Mouse (Mus musculus): ENCODE data around the gene Rangrf. TPM values are rescaled to one million over a fixed set of nuclear protein-coding genes. Genes with fewer than 3 reads are reported as not detected.
"Not testable (repeated sequence)": the region's sequence is repeated elsewhere in the genome, so short reads cannot be mapped to it uniquely, and the experiment has no call there.

The Rangrf gene
- polyA plus RNA-seq, 1 experiment from 2014 or later: 71.8 TPM

DNA sequence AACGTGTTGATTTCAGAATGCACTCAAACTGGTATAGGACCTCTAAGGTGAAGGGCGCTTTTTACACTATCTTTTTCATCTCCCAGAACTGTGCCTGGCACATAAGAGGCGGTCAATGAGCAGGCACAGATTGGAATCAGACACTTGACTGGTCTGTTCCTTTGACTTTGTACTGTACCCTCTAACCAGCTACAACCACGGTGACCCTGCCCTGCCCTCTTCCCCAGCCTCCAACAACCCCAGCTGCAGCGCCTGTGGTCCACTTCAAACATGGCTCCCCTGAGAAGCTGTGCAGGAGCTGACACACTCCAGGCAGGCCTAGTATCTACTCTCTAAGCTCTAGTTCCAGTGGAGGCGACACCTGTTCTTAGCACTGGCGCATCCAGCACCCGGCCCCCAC lies 32.3 kb downstream of the Rangrf start:
- no peaks in the 10 kb centered on the region for H3K36me3 ChIP-seq (ENCODE audit: control insufficient read depth, insufficient read depth, low read length)
- H3K4me3 ChIP-seq (ENCODE audit: control insufficient read depth in 1 of 2, insufficient read depth in 1 of 2, low read depth in 1 of 2, low read length in 2 of 2): no peak overlapping the region
- H3K9ac ChIP-seq (ENCODE audit: low read length): no peak overlapping the region
- H3K4me2 ChIP-seq (ENCODE audit: low read length): no peak overlapping the region
- 75% methylated on average over 8 of the region's 8 CpGs for WGBS
- H3K4me1 ChIP-seq (ENCODE audit: control insufficient read depth in 2 of 2, insufficient read depth in 2 of 2, low read length in 2 of 2): peaks cover 5 to 9% of the 10 kb centered on the region in 2 experiments; a peak in 3 of 4 replicates
- H3K27me3 ChIP-seq (ENCODE audit: control insufficient read depth, insufficient read depth, low read length): no peaks in the 10 kb centered on the region
- no peaks in the 10 kb centered on the region for H3K9me3 ChIP-seq (ENCODE audit: control insufficient read depth, low read length)
- no peak for ATAC-seq (ENCODE audit: insufficient number of reproducible peaks, insufficient read depth, low FRiP score, low read depth)
- H3K27ac ChIP-seq (replicated peaks in 1 of 2; ENCODE audit: control insufficient read depth in 1 of 2, insufficient read depth in 1 of 2, low read depth in 2 of 2, low read length in 2 of 2): no peak overlapping the region

DNA sequence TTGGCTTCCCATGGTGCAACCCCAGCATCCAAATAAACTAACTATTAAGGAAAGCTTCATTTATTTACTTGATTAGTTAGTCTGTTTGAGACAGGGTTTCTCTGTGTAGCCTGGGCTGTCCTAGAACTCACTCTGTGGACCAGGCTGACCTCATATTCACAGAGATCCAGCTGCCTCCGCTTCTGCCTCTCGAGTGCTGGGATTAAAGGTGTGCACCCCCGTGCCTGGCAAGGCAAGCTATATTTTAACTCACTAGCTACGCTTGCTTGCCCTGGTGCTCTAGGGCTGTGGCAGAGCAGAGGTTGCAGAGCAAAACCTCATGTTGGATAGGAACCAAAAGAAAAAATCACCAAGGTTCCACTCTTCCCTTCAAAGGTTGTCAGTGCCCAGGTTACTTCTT lies 34.5 kb downstream of the Rangrf start:
- no peak for ATAC-seq (ENCODE audit: insufficient number of reproducible peaks, insufficient read depth, low FRiP score, low read depth)
- Histone ChIP-seq H3K4me2 (ENCODE audit: low read length) (peak overlapping the region; percentile 74), H3K36me3 (ENCODE audit: control insufficient read depth, insufficient read depth, low read length) (no peaks in the 10 kb centered on the region), H3K9me3 (ENCODE audit: control insufficient read depth, low read length) (no peaks in the 10 kb centered on the region), H3K27ac (replicated peaks in 1 of 2; ENCODE audit: control insufficient read depth in 1 of 2, insufficient read depth in 1 of 2, low read depth in 2 of 2, low read length in 2 of 2) (no peak overlapping the region), H3K27me3 (ENCODE audit: control insufficient read depth, insufficient read depth, low read length) (no peaks in the 10 kb centered on the region), H3K9ac (ENCODE audit: low read length) (peak overlapping the region; percentile 79), H3K4me3 (ENCODE audit: control insufficient read depth in 1 of 2, insufficient read depth in 1 of 2, low read depth in 1 of 2, low read length in 2 of 2) (peak overlapping the region in 1 of 2 experiments; percentile 54; a peak in 2 of 4 replicates), H3K4me1 (ENCODE audit: control insufficient read depth in 2 of 2, insufficient read depth in 2 of 2, low read length in 2 of 2) (peaks cover 2 to 4% of the 10 kb centered on the region in 2 experiments; a peak in 3 of 4 replicates)
- WGBS: 51% methylated on average over 4 of the region's 4 CpGs

DNA sequence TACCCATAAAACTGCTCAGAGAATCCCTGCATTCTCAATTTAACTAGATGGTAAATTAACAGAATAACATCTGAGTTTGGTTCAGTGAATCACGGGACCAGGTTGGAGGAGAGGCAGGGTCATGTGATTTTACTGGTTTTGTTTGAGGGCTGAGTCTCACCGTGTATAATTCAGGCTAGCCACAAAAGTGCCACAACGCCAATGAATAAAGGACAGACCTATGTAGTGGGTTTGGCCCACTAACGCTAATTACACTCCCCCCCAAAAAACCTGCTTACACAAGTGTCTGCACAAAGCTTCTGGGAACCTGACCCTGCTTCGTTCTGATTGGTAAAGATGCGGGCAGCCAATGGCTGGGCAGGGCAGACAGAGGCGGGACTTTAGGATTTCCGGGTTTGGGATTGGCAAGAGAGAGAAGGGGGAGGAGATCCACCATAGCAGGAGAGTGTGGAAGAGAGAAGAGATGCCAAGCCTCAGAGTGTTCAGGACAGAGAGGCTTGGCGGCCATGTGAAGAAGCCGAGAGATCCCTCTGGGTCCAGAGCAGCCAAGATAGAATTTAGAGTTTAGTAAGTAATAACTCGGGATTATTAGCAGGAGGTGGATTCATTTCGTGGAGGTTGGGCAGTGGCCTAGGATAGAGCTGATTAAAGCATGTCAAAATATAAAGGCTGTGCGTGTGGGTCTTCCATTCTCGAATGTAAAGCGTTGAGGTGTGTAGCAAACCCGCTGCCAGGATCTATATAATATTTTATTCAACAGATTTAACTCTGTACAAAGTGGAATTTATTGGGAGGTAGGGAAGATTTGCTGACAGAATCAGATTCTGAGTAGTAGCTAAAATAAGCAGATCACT lies 35.3 kb downstream of the Rangrf start:
- Histone ChIP-seq H3K4me3 (ENCODE audit: control insufficient read depth in 1 of 2, insufficient read depth in 1 of 2, low read depth in 1 of 2, low read length in 2 of 2) (peak overlapping the region; percentile 48 to 54), H3K27me3 (ENCODE audit: control insufficient read depth, insufficient read depth, low read length) (no peaks in the 10 kb centered on the region), H3K9ac (ENCODE audit: low read length) (peak overlapping the region; percentile 79), H3K9me3 (ENCODE audit: control insufficient read depth, low read length) (no peaks in the 10 kb centered on the region), H3K36me3 (ENCODE audit: control insufficient read depth, insufficient read depth, low read length) (no peaks in the 10 kb centered on the region), H3K27ac (replicated peaks in 1 of 2; ENCODE audit: control insufficient read depth in 1 of 2, insufficient read depth in 1 of 2, low read depth in 2 of 2, low read length in 2 of 2) (peak overlapping the region; percentile 52 to 74; a peak in 3 of 4 replicates), H3K4me2 (ENCODE audit: low read length) (peak overlapping the region; percentile 74), H3K4me1 (ENCODE audit: control insufficient read depth in 2 of 2, insufficient read depth in 2 of 2, low read length in 2 of 2) (peaks cover 2 to 4% of the 10 kb centered on the region in 2 experiments; a peak in 3 of 4 replicates)
- peak; percentile 97 for ATAC-seq (ENCODE audit: insufficient number of reproducible peaks, insufficient read depth, low FRiP score, low read depth)
- WGBS: 2% methylated on average over 16 of the region's 16 CpGs

DNA sequence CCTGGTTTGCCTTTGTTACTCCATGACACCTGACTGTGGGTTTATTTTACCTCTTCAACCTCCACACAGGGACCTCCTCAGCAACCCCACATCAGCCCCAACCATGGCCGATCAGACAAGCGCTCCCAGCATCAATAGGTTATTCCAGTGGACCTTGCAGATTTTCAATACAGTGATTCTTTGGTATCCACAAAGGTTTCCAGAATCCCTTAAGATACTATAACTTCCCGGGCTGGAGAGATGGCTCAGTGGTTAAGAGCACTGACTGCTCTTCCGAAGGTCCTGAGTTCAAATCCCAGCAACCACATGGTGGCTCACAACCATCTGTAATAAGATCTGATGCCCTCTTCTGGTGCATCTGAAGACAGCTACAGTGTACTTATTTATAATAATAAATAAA lies 38.0 kb downstream of the Rangrf start:
- H3K4me2 ChIP-seq (ENCODE audit: low read length); H3K36me3 ChIP-seq (ENCODE audit: control insufficient read depth, insufficient read depth, low read length); H3K27ac ChIP-seq (replicated peaks in 1 of 2; ENCODE audit: control insufficient read depth in 1 of 2, insufficient read depth in 1 of 2, low read depth in 2 of 2, low read length in 2 of 2); ATAC-seq (ENCODE audit: insufficient number of reproducible peaks, insufficient read depth, low FRiP score, low read depth); H3K9me3 ChIP-seq (ENCODE audit: control insufficient read depth, low read length); H3K9ac ChIP-seq (ENCODE audit: low read length); H3K4me3 ChIP-seq (ENCODE audit: control insufficient read depth in 1 of 2, insufficient read depth in 1 of 2, low read depth in 1 of 2, low read length in 2 of 2); H3K27me3 ChIP-seq (ENCODE audit: control insufficient read depth, insufficient read depth, low read length); H3K4me1 ChIP-seq (ENCODE audit: control insufficient read depth in 2 of 2, insufficient read depth in 2 of 2, low read length in 2 of 2): not testable (repeated sequence)
- 82% methylated on average over 4 of the region's 4 CpGs for WGBS

DNA sequence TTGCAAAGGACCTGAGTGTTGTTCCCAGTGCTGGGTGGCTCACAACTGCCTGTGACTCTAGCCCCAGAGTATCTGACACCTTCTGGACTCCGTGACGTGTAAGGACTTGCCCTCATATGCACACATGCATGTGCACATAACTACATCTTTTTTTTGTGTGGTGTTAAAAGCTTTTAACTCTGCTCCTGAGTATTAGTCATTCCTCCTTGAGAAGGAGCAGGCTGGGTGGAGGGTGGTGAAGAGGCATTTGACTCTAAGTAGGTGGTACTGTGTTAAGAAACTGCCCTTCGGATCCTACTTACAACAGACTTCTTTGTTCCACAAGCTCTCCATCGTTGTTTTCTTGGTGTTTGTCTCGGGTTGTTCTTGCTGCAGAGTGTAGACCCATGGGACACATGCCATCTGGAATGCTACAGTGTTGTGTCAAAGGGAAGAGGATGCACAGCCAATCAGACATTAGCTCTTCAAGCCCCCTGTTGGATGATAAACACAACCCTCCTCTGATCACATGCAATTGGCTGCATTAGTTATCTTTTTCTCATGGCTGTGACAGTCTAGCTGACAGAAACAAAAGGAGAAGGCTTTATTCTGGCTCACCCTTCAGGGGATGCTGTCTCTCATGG lies 41.0 kb downstream of the Rangrf start:
- H3K4me3 ChIP-seq (ENCODE audit: control insufficient read depth in 1 of 2, insufficient read depth in 1 of 2, low read depth in 1 of 2, low read length in 2 of 2): no peak overlapping the region
- 63% methylated on average over 5 of the region's 5 CpGs for WGBS

DNA sequence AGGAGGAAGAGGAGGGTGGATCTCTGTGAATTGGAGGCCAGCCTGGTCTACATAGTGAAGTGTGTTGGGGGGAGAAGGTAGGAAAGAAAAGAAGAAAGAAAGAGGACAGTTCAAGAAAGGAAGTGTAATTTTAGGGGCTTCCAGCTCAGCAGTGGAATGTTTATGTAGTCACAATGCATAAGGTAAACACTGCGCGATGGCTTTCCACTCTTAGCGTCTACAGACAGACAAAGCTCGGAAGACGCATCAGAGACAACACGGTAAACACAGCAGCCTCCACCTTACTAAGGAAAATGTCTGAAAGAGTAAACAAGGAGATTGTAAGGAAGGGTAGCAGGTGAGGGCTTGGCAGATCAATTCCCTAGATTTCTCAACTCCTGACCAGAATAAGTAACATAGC lies 45.0 kb downstream of the Rangrf start:
- no peak for ATAC-seq (ENCODE audit: insufficient number of reproducible peaks, insufficient read depth, low FRiP score, low read depth)
- no peaks in the 10 kb centered on the region for H3K4me1 ChIP-seq (ENCODE audit: control insufficient read depth in 2 of 2, insufficient read depth in 2 of 2, low read length in 2 of 2)
- H3K9me3 ChIP-seq (ENCODE audit: control insufficient read depth, low read length): no peaks in the 10 kb centered on the region
- no peak overlapping the region for H3K9ac ChIP-seq (ENCODE audit: low read length)
- 73% methylated on average over 6 of the region's 6 CpGs for WGBS
- H3K27me3 ChIP-seq (ENCODE audit: control insufficient read depth, insufficient read depth, low read length): no peaks in the 10 kb centered on the region
- H3K4me3 ChIP-seq (ENCODE audit: control insufficient read depth in 1 of 2, insufficient read depth in 1 of 2, low read depth in 1 of 2, low read length in 2 of 2): no peak overlapping the region
- no peaks in the 10 kb centered on the region for H3K36me3 ChIP-seq (ENCODE audit: control insufficient read depth, insufficient read depth, low read length)
- no peak overlapping the region for H3K27ac ChIP-seq (replicated peaks in 1 of 2; ENCODE audit: control insufficient read depth in 1 of 2, insufficient read depth in 1 of 2, low read depth in 2 of 2, low read length in 2 of 2)
- H3K4me2 ChIP-seq (ENCODE audit: low read length): no peak overlapping the region

More for the DNA sequence above, 41.0 kb downstream of the Rangrf start:
- no peaks in the 10 kb centered on the region for H3K27me3 ChIP-seq (ENCODE audit: control insufficient read depth, insufficient read depth, low read length)
- H3K4me2 ChIP-seq (ENCODE audit: low read length): no peak overlapping the region
- H3K36me3 ChIP-seq (ENCODE audit: control insufficient read depth, insufficient read depth, low read length): no peaks in the 10 kb centered on the region
- H3K4me1 ChIP-seq (ENCODE audit: control insufficient read depth in 2 of 2, insufficient read depth in 2 of 2, low read length in 2 of 2): no peaks in the 10 kb centered on the region
- no peak overlapping the region for H3K27ac ChIP-seq (replicated peaks in 1 of 2; ENCODE audit: control insufficient read depth in 1 of 2, insufficient read depth in 1 of 2, low read depth in 2 of 2, low read length in 2 of 2)
- ATAC-seq (ENCODE audit: insufficient number of reproducible peaks, insufficient read depth, low FRiP score, low read depth): no peak
- H3K9ac ChIP-seq (ENCODE audit: low read length): no peak overlapping the region
- H3K9me3 ChIP-seq (ENCODE audit: control insufficient read depth, low read length): no peaks in the 10 kb centered on the region

DNA sequence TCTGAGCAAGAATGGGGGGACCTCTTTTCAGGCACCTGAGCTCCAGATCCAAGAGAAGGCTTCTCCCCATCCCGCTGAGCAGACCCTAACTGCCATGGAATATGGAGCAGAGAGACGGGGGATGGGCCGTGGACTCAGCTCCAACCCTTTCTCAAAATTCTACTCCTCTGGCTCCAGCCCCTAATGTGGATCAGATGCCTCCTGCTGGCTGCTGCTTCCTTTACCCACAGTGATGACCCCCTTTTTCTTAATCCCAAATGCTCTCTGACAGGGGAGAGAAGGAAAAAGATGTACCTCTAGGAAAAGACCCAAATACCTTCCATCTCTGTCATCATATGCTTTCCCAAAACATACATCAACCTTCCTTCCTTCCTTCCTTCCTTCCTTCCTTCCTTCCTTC lies 48.0 kb downstream of the Rangrf start, which contains the start of gene Odf4:
Gene Odf4, minus strand, starts transcription at position 101 of the 400 bp plus-strand sequence.
- no peaks in the 10 kb centered on the region for H3K4me1 ChIP-seq (ENCODE audit: control insufficient read depth in 2 of 2, insufficient read depth in 2 of 2, low read length in 2 of 2)
- WGBS: 75% methylated on average over 3 of the region's 3 CpGs
- no peaks in the 10 kb centered on the region for H3K27me3 ChIP-seq (ENCODE audit: control insufficient read depth, insufficient read depth, low read length)

More for the DNA sequence above, 48.0 kb downstream of the Rangrf start, which contains the start of gene Odf4:
- H3K4me3 ChIP-seq (ENCODE audit: control insufficient read depth in 1 of 2, insufficient read depth in 1 of 2, low read depth in 1 of 2, low read length in 2 of 2): no peak within 1 kb of the TSS
- H3K4me2 ChIP-seq (ENCODE audit: low read length): no peak within 1 kb of the TSS
- no peaks in the 10 kb centered on the region for H3K9me3 ChIP-seq (ENCODE audit: control insufficient read depth, low read length)
- H3K27ac ChIP-seq (replicated peaks in 1 of 2; ENCODE audit: control insufficient read depth in 1 of 2, insufficient read depth in 1 of 2, low read depth in 2 of 2, low read length in 2 of 2): no peak within 1 kb of the TSS
- H3K9ac ChIP-seq (ENCODE audit: low read length): no peak within 1 kb of the TSS
- no peak for ATAC-seq (ENCODE audit: insufficient number of reproducible peaks, insufficient read depth, low FRiP score, low read depth)
- no peaks in the 10 kb centered on the region for H3K36me3 ChIP-seq (ENCODE audit: control insufficient read depth, insufficient read depth, low read length)
